Mouse (Mus musculus) neural tube, embryonic 15.5 days (tissue): ENCODE measurements around the gene Yif1a. TPM values are rescaled to one million over a fixed set of nuclear protein-coding genes. Genes with fewer than 3 reads are reported as not detected.

ENCODE experiments used
- ATAC-seq: fragments of 200-750 bp; cut with Nextera tagmentation; 2 replicates; pipeline ENCODE4 v1.8.0; 2017; ENCODE audit warnings: mild to moderate bottlenecking, moderate TSS enrichment, moderate library complexity; ENCODE audit not compliant: low FRiP score
- H3K27ac ChIP-seq: fragments of 300-500 bp; sonication (generic); replicated peaks from 2 replicates; pipeline ENCODE4 v1.5.1; 2015; ENCODE audit warnings: mild to moderate bottlenecking, inconsistent platforms
- H3K27me3 ChIP-seq: fragments of 300-500 bp; sonication (generic); replicated peaks from 2 replicates; pipeline ENCODE4 v1.6.1; 2015; ENCODE audit warnings: inconsistent platforms
- H3K36me3 ChIP-seq: fragments of 300-500 bp; sonication (generic); 2 replicates; pipeline ENCODE4 v1.6.1; 2015; ENCODE audit warnings: inconsistent platforms
- H3K4me1 ChIP-seq: fragments of 300-500 bp; sonication (generic); 2 replicates; pipeline ENCODE4 v1.6.1; 2015; ENCODE audit warnings: inconsistent platforms
- H3K4me2 ChIP-seq: fragments of 300-500 bp; sonication (generic); 2 replicates; pipeline ENCODE4 v1.6.1; 2015; ENCODE audit warnings: inconsistent platforms, mild to moderate bottlenecking, moderate library complexity
- H3K4me3 ChIP-seq: fragments of 300-500 bp; sonication (generic); replicated peaks from 2 replicates; pipeline ENCODE4 v1.5.1; 2015; ENCODE audit warnings: mild to moderate bottlenecking, inconsistent platforms
- H3K9ac ChIP-seq: fragments of 300-500 bp; sonication (generic); replicated peaks from 2 replicates; pipeline ENCODE4 v1.6.1; 2015; ENCODE audit warnings: mild to moderate bottlenecking, inconsistent platforms
- H3K9me3 ChIP-seq: fragments of 300-500 bp; sonication (generic); replicated peaks from 2 replicates; pipeline ENCODE4 v1.6.1; 2016; ENCODE audit warnings: inconsistent platforms
- WGBS: fragments of 180-500 bp; shearing (Covaris S2); methylation state at CpG from one replicate; pipeline ENCODE4 v1.1.7; 2015; ENCODE audit warnings: mixed read lengths; 5-methylcytosine and 5-hydroxymethylcytosine counted together
- polyA plus RNA-seq: library from polyadenylated mRNA; unstranded; fragments of >200 nt; fragmentation: Nextera tagmentation; extraction: Ambion mirVana; gene quantifications from 2 replicates; pipeline ENCODE4 v1.2.1, GENCODE M21; 2015

Yif1a gene
- polyA plus RNA-seq, 1 experiment from 2014 or later = 56.8 TPM

DNA sequence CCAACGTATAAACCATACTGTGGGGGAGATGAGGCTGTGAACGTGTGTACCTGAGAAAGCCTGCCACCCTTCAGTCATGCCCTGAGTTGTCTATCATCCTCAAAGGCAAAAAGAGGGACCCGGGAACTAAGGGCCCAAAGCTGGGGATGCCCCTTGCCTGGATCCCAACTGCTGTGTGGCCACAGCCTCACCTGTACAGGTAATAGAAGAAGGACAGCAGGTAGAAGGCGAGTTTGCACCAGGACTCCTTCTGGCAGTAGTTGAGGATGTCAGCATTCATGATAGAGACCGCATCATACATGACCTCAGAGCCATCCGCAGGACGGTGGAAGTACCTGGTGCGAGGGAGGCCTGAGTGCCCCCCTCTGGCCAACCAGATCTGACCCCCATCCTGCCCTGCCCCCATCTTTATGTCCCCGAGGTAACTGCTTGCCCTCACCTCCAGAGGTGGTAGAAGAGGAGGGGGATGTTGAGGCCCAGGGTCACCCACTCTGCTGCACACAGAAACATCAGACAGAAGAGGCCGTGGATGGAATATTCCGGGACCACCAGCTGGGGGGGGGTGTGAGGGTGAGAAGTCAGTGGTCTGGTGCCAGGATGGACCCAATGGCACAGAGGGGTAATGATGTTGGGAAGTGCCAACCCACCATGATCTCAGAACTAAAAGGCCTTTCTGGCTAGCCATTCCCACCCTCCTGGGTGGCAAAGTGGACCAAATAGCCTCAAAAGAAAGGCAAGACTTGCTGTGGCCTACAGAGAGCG is 5.3 kb downstream of the Yif1a start:
- no peak for ATAC-seq
- 74% methylated on average over 12 of the region's 12 CpGs for WGBS

DNA sequence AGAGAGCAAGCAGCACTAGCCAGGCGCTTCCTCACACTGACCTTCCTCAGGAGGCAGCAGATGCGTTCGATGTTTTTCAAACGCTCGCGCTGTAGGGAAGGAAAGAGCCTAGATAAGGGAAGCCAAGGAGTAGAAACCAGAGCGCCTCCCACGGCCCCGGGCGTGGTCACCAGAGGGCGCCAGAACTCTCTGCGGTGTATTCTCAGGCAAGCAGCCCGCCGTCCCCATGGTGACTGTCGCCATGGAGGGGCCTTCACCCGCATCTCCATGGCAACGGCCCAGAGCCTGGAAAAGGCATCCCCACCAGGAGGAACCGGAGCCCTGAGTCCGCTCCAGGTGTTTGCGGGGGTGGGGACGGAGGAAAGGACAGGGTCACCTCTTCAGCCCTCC is 5.9 kb downstream of the Yif1a start:
- peak; percentile 67 for ATAC-seq
- peak overlapping the region; percentile 80 for H3K4me2 ChIP-seq
- H3K27me3 ChIP-seq = no peaks in the 10 kb centered on the region
- peak overlapping the region; percentile 99 for H3K9ac ChIP-seq
- peak overlapping the region; percentile 95 for H3K27ac ChIP-seq
- WGBS = 0% methylated on average over 21 of the region's 21 CpGs
- peaks cover 39% of the 10 kb centered on the region for H3K36me3 ChIP-seq
- H3K4me3 ChIP-seq = peak overlapping the region; percentile 90
- peaks cover 76% of the 10 kb centered on the region for H3K4me1 ChIP-seq
- H3K9me3 ChIP-seq = no peaks in the 10 kb centered on the region

More for the DNA sequence above, 5.3 kb downstream of the Yif1a start:
- Histone ChIP-seq H3K4me1 (peaks cover 76% of the 10 kb centered on the region), H3K27ac (peak overlapping the region; percentile 95), H3K4me3 (peak overlapping the region; percentile 90; the same call in 1 of the 2 replicates), H3K9me3 (no peaks in the 10 kb centered on the region), H3K36me3 (peaks cover 39% of the 10 kb centered on the region), H3K27me3 (no peaks in the 10 kb centered on the region), H3K9ac (peak overlapping the region; percentile 99; the same call in 1 of the 2 replicates), H3K4me2 (peak overlapping the region; percentile 80)

- Histone ChIP-seq H3K4me2 (peak overlapping the region; percentile 80), H3K4me1 (peaks cover 75% of the 10 kb centered on the region), H3K27ac (peak overlapping the region; percentile 95), H3K9me3 (no peaks in the 10 kb centered on the region), H3K4me3 (peak overlapping the region; percentile 90), H3K9ac (peak overlapping the region; percentile 99), H3K27me3 (no peaks in the 10 kb centered on the region), H3K36me3 (peaks cover 42% of the 10 kb centered on the region)
- peak; percentile 22; the same call in 1 of the 2 replicates for ATAC-seq
- WGBS = 25% methylated on average over 11 of the region's 11 CpGs
Measured at GRCm38 (mm10) chr19:5094746-5095417, 6.5 kb downstream of the Yif1a start.

GRCm38 (mm10) chr19:5095887-5096474 is 7.6 kb downstream of the Yif1a start:
- H3K27ac ChIP-seq = peak overlapping the region; percentile 95
- no peaks in the 10 kb centered on the region for H3K27me3 ChIP-seq
- 10% methylated on average over 9 of the region's 9 CpGs for WGBS
- ATAC-seq = no peak
- H3K4me2 ChIP-seq = peak overlapping the region; percentile 80
- H3K36me3 ChIP-seq = peaks cover 45% of the 10 kb centered on the region
- peak overlapping the region; percentile 99 for H3K9ac ChIP-seq
- peaks cover 74% of the 10 kb centered on the region for H3K4me1 ChIP-seq
- no peaks in the 10 kb centered on the region for H3K9me3 ChIP-seq
- H3K4me3 ChIP-seq = peak overlapping the region; percentile 90

GRCm38 (mm10) chr19:5097521-5098362 is 9.4 kb downstream of the Yif1a start:
- peak overlapping the region; percentile 90 for H3K4me3 ChIP-seq
- H3K4me1 ChIP-seq = peaks cover 64% of the 10 kb centered on the region
- H3K9ac ChIP-seq = peak overlapping the region; percentile 99
- peak; percentile 36 for ATAC-seq
- H3K36me3 ChIP-seq = peaks cover 44% of the 10 kb centered on the region
- peak overlapping the region; percentile 95 for H3K27ac ChIP-seq
- WGBS = 1% methylated on average over 30 of the region's 31 CpGs
- no peaks in the 10 kb centered on the region for H3K27me3 ChIP-seq
- peak overlapping the region; percentile 80 for H3K4me2 ChIP-seq
- no peaks in the 10 kb centered on the region for H3K9me3 ChIP-seq

DNA sequence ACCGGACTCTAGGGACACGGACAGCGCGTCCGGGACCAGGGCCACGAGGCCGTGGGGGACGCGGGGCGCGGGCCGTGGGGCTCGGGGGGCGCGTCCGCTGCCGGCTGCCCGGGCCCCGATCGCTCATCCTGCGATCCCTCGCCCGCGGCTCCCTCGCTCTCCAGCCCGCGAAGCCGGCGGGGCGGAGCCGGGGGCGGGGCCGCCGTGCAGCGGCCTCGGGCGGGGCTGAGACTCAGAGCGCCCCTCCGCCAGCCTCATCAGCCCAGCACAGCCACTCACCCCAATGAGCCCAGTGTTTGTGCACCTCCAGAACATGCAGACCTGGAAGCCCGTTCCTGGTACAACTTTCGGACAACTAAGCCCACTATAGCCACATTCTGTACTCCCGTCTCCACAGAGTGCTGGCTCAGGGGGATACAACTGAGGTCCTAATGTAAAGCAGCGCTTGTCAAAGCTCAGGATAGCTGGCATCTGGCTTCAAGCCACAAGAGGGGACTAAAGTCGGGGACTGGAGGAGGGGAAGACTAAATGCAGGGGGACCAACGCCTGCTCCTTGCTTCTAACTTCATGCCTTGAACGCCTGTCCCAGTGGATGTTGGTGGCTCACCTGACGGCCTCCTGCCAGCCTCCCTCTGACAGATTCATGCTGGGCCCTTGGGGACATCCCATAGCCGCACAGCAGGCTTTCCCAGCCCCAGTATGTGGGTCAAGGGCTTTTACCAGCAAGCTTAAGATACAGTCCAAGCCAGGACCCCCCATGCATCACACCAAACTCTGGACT is 10.2 kb downstream of the Yif1a start, which contains the start of gene Cnih2:
Cnih2 (minus strand) TSS at position 159 of the 781 bp plus-strand sequence.
- 4% methylated on average over 37 of the region's 48 CpGs for WGBS
- peak; percentile 67 for ATAC-seq
- Histone ChIP-seq H3K36me3 (peaks cover 44% of the 10 kb centered on the region), H3K4me2 (peak within 1 kb of the TSS; percentile 80), H3K4me3 (peak within 1 kb of the TSS; percentile 90), H3K27me3 (no peaks in the 10 kb centered on the region), H3K9ac (peak within 1 kb of the TSS; percentile 99), H3K4me1 (peaks cover 57% of the 10 kb centered on the region), H3K27ac (peak within 1 kb of the TSS; percentile 95), H3K9me3 (no peaks in the 10 kb centered on the region)

- H3K9me3 ChIP-seq = no peaks in the 10 kb centered on the region
- 23% methylated on average over 9 of the region's 9 CpGs for WGBS
- H3K27ac ChIP-seq = peak overlapping the region; percentile 99
- H3K9ac ChIP-seq = peak overlapping the region; percentile 91
- no peaks in the 10 kb centered on the region for H3K27me3 ChIP-seq
- H3K36me3 ChIP-seq = peaks cover 72% of the 10 kb centered on the region
- ATAC-seq = no peak
- peak overlapping the region; percentile 83 for H3K4me2 ChIP-seq
- peaks cover 18% of the 10 kb centered on the region for H3K4me1 ChIP-seq
- peak overlapping the region; percentile 73 for H3K4me3 ChIP-seq
Measured at GRCm38 (mm10) chr19:5106074-5106473, 17.7 kb downstream of the Yif1a start.

GRCm38 (mm10) chr19:5106731-5107191 is 18.4 kb downstream of the Yif1a start, which contains the start of gene Rab1b:
Gene Rab1b, minus strand, starts transcription at chr19:5107072.
- Histone ChIP-seq H3K4me3 (peak within 1 kb of the TSS; percentile 73), H3K4me1 (peaks cover 18% of the 10 kb centered on the region), H3K9ac (peak within 1 kb of the TSS; percentile 91), H3K36me3 (peaks cover 72% of the 10 kb centered on the region), H3K9me3 (no peaks in the 10 kb centered on the region), H3K4me2 (peak within 1 kb of the TSS; percentile 83), H3K27me3 (no peaks in the 10 kb centered on the region), H3K27ac (peak within 1 kb of the TSS; percentile 99)
- WGBS = under 1% methylated on average over 46 of the region's 46 CpGs
- peak; percentile 94 for ATAC-seq

DNA sequence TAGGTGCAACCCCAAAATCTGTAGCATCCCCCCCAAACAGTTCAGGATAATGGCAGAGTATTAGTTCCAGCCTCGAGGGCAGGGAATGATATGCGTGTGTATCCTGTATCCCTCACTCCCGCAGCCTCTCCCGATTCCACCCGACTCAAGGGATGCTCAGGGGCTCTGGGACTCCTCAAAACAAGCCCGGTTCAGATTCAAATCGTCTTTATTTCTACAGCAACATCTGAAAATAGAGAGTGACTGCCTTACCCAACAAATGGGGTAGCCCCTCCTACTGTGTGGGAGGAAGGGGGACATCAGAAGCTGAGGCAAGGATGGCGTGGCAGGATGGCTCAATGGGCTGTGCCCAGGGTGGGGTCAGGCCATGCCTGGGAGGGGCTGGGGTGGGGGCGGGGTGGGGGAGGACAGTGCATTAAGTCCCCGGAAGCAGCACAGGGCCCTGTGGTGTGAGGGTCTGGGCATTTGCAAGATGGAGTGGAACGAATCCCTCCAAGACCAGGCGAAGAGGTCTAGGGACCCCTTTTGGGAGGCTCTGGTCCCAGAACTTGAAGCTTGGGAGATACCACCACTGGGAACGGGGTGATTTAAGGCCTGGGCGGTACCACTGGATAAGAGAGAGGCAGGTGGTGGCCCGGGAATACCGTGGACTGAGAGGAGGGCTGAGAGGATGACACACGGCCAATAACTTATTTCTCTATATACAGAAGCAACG is 19.4 kb downstream of the Yif1a start:
- WGBS = 73% methylated on average over 18 of the region's 18 CpGs
- Histone ChIP-seq H3K27ac (0 out of 2 replicates have a peak overlapping the region, but pooled peaks have one; percentile 28), H3K9ac (no peak overlapping the region), H3K4me2 (no peak overlapping the region), H3K9me3 (no peaks in the 10 kb centered on the region), H3K36me3 (peaks cover 71% of the 10 kb centered on the region), H3K27me3 (no peaks in the 10 kb centered on the region), H3K4me1 (peaks cover 18% of the 10 kb centered on the region), H3K4me3 (no peak overlapping the region)
- peak; percentile 13; the same call in 1 of the 2 replicates for ATAC-seq

GRCm38 (mm10) chr19:5108271-5108575 is 19.9 kb downstream of the Yif1a start:
- no peaks in the 10 kb centered on the region for H3K9me3 ChIP-seq
- WGBS = 24% methylated on average over 5 of the region's 5 CpGs
- peaks cover 18% of the 10 kb centered on the region for H3K4me1 ChIP-seq
- H3K36me3 ChIP-seq = peaks cover 69% of the 10 kb centered on the region
- no peak overlapping the region for H3K9ac ChIP-seq
- no peak overlapping the region for H3K27ac ChIP-seq
- no peaks in the 10 kb centered on the region for H3K27me3 ChIP-seq
- H3K4me2 ChIP-seq = no peak overlapping the region
- no peak overlapping the region for H3K4me3 ChIP-seq
- no peak for ATAC-seq
